Mouse (Mus musculus) myocyte (in vitro differentiated cells): ENCODE results near the gene Lancl3.

Experiments
- POLR2A ChIP-seq: IDR thresholded peaks from one replicate; pipeline ENCODE4 v1.6.1; 2011; ENCODE audit warnings: low read depth, mild to moderate bottlenecking, control low read depth, moderate library complexity; ENCODE audit not compliant: insufficient read length
- TCF3 ChIP-seq: IDR thresholded peaks from one replicate; pipeline ENCODE4 v1.6.1; 2011; ENCODE audit warnings: low read depth, control low read depth; ENCODE audit not compliant: insufficient read length

- TF ChIP-seq TCF3 (no peak), POLR2A (no peak)
Measured at GRCm38 (mm10) chrX:9240737-9241591, 41.3 kb downstream of the Lancl3 start.
